Mouse (Mus musculus) G1E (cell line): ENCODE measurements around the gene Spaca9.

ENCODE experiments used
- CTCF ChIP-seq: IDR thresholded peaks from 2 replicates; pipeline ENCODE4 v1.5.1; 2012; ENCODE audit warnings: low read depth, low read length, inconsistent platforms, mixed read lengths
- POLR2AphosphoS5 ChIP-seq: IDR thresholded peaks from 2 replicates; pipeline ENCODE4 v1.6.1; 2012; ENCODE audit warnings: low read depth, low read length, inconsistent platforms; ENCODE audit not compliant: insufficient replicate concordance

GRCm38 (mm10) chr2:28746682-28747332 lies 47.3 kb upstream of the Spaca9 start:
- no peak for TF ChIP-seq CTCF
- TF ChIP-seq POLR2AphosphoS5: no peak
